8 mouse cellular contexts compared by ENCODE assay signal in genomic region chr9:79717836-79718475, GRCm38 (mm10). TPM values are rescaled to one million over a fixed set of nuclear protein-coding genes. Genes with fewer than 3 reads are reported as not detected.
DNase-seq lines count a peak whose midpoint lies in the region; ATAC-seq and TF ChIP-seq lines count a peak whose summit lies in the region.

No protein-coding gene starts in this region.

- ATAC-seq in cerebellum, adult (ENCODE audit: insufficient number of reproducible peaks, low FRiP score, low TSS enrichment) = no peak
- no peak for ATAC-seq in liver, embryonic 15.5 days (ENCODE audit: insufficient read depth)

- no peak overlapping the region for H3K27ac ChIP-seq in cerebellum, adult 2 months (ENCODE audit: insufficient read depth, low read length)
- H3K27ac ChIP-seq in hindbrain, embryonic 10.5 days = peak overlapping the region; percentile 60
- no peak overlapping the region for H3K27ac ChIP-seq in liver, embryonic 15.5 days (replicated peaks)

- 7% methylated on average over 22 of the region's 22 CpGs for WGBS in cerebellum, adult 2 months
- under 1% methylated on average over 22 of the region's 22 CpGs for WGBS in hindbrain, embryonic 10.5 days
- WGBS in liver, embryonic 15.5 days (ENCODE audit: insufficient replicate concordance) = 3% methylated on average over 22 of the region's 22 CpGs

- H3K9ac ChIP-seq in liver, embryonic 15.5 days = no peak overlapping the region

- peaks cover 4% of the 10 kb centered on the region; the same call in 1 of the 2 replicates for H3K9me3 ChIP-seq in hindbrain, embryonic 10.5 days
- H3K9me3 ChIP-seq in liver, embryonic 15.5 days (replicated peaks) = no peaks in the 10 kb centered on the region

- peak in 1 of 2 experiments; percentile 26 for DNase-seq in cerebellum, adult 2 months
- DNase-seq in right cerebral cortex, adult 18-20 months = peak; percentile 6
- no peak for DNase-seq in right cerebral cortex, postnatal 36 days (ENCODE audit: low spot score in 2 of 2)
- no peak for DNase-seq in hindbrain, embryonic 10.5 days (ENCODE audit: low spot score)
- DNase-seq in right cerebral cortex, postnatal 10 days (ENCODE audit: low spot score in 2 of 2) = peak; percentile 34 to 41
- no peak for DNase-seq in layer of hippocampus, adult 9-10 months (ENCODE audit: low spot score)

- H3K4me3 ChIP-seq in cerebellum, adult 2 months (replicated peaks; ENCODE audit: insufficient read depth, low read depth, low read length) = peak overlapping the region; percentile 57
- peak overlapping the region; percentile 59 for H3K4me3 ChIP-seq in hindbrain, embryonic 10.5 days
- H3K4me3 ChIP-seq in liver, embryonic 15.5 days (replicated peaks) = peak overlapping the region; percentile 38

- H3K4me2 ChIP-seq in liver, embryonic 15.5 days = peak overlapping the region; percentile 61

- H3K36me3 ChIP-seq in hindbrain, embryonic 10.5 days = no peaks in the 10 kb centered on the region
- no peaks in the 10 kb centered on the region for H3K36me3 ChIP-seq in liver, embryonic 15.5 days (replicated peaks)

- no peak for TF ChIP-seq POLR2A in cerebellum, adult 2 months (IDR thresholded peaks at IDR 0.05; ENCODE audit: borderline replicate concordance, insufficient read depth, low read length)

- TF ChIP-seq CTCF in cerebellum, adult 2 months (IDR thresholded peaks at IDR 0.05; ENCODE audit: borderline replicate concordance, insufficient read depth, low read depth, low read length) = no peak

- H3K27me3 ChIP-seq in cerebellum, adult 2 months (ENCODE audit: control insufficient read depth, insufficient read depth, low read length) = peaks cover 3% of the 10 kb centered on the region; the same call in 1 of the 2 replicates
- H3K27me3 ChIP-seq in hindbrain, embryonic 10.5 days (ENCODE audit: insufficient read depth, poor library complexity, severe bottlenecking) = peaks cover 67% of the 10 kb centered on the region
- peaks cover 73% of the 10 kb centered on the region for H3K27me3 ChIP-seq in liver, embryonic 15.5 days

- H3K4me1 ChIP-seq in cerebellum, adult 2 months (ENCODE audit: control insufficient read depth, insufficient read depth, low read length) = peaks cover 7% of the 10 kb centered on the region; the same call in 1 of the 2 replicates
- H3K4me1 ChIP-seq in hindbrain, embryonic 10.5 days (replicated peaks) = peaks cover 46% of the 10 kb centered on the region
- peaks cover 7% of the 10 kb centered on the region; the same call in 1 of the 2 replicates for H3K4me1 ChIP-seq in liver, embryonic 15.5 days (replicated peaks)

RNA-seq across cellular contexts. Expression of gene Col12a1, which starts 0.7 kb away (rescaled TPM):
- polyA plus RNA-seq in cerebellum, adult 2 months (2012; rRNA removed) = 6.0 and 6.4 TPM in 2 replicates
- polyA plus RNA-seq in hindbrain, embryonic 10.5 days (2016; fragmentation: Nextera tagmentation; extraction: Ambion mirVana) = 5.8 and 9.0 TPM in 2 replicates
- 1.7 TPM in 2 replicates for polyA plus RNA-seq in liver, embryonic 15.5 days (2015; fragmentation: Nextera tagmentation; extraction: Ambion mirVana)

RNA-seq across cellular contexts. Expression of gene Cox7a2, which starts 41.7 kb away (rescaled TPM):
- 707 and 723 TPM in 2 replicates for polyA plus RNA-seq in cerebellum, adult 2 months (2012; rRNA removed)
- polyA plus RNA-seq in hindbrain, embryonic 10.5 days (2016; fragmentation: Nextera tagmentation; extraction: Ambion mirVana) = 667 and 753 TPM in 2 replicates
- polyA plus RNA-seq in liver, embryonic 15.5 days (2015; fragmentation: Nextera tagmentation; extraction: Ambion mirVana) = 387 and 436 TPM in 2 replicates

Comparison
In these comparisons a context has a peak if more than half of its experiments do, and no peak if none do; other contexts are left out.
1. DNase-seq: peak in right cerebral cortex, adult 18-20 months (single experiment) and right cerebral cortex, postnatal 10 days (2 of 2); none in right cerebral cortex, postnatal 36 days (0 of 2), hindbrain, embryonic 10.5 days (single experiment) and layer of hippocampus, adult 9-10 months (single experiment).
2. Peak in every context shown above with its lines, with median percentiles within 50 percentile points of each other: H3K4me3 ChIP-seq.